Mouse (Mus musculus) heart, postnatal 0 days (tissue): ENCODE measurements around the gene Loxl4.
A peak's percentile ranks its signal among the peaks of the same experiment; 100 is the strongest.

Experiments used
- CTCF ChIP-seq: IDR thresholded peaks from 2 replicates; pipeline ENCODE4 v1.5.1; 2016; ENCODE audit warnings: antibody characterized with exemption, control low read depth, low read depth
- EP300 ChIP-seq: IDR thresholded peaks from 2 replicates; pipeline ENCODE4 v1.6.1; 2016; ENCODE audit warnings: antibody characterized with exemption, low read depth

DNA sequence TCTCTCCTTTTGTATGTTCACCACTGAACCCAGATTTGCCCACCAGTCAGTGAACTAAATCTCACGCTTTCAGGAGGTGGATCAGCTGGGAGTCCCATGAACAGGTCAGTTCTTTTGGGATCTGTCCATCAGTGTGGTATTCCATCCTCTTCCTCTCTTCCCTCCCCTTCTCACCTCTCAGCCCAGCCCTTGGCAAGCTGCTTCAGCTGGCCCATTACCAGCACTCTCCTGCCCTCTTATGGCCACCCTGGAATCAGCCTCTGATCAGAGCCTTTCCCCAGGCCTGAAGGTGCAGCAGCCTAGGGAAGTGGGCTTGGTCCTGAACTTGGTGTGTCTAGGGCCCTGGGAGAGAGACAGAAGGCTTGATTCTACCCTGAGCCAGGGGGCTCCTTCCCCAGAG, 42.4 kb upstream of the Loxl4 start:
- TF ChIP-seq CTCF (peak; percentile 89), EP300 (no peak)
